Mouse (Mus musculus): Measurements from ENCODE around the gene Rab6a. TPM values are rescaled to one million over a fixed set of nuclear protein-coding genes. Genes with fewer than 3 reads are reported as not detected.

Rab6a gene
- polyA plus RNA-seq, 1 experiment from 2014 or later = 120 TPM

DNA sequence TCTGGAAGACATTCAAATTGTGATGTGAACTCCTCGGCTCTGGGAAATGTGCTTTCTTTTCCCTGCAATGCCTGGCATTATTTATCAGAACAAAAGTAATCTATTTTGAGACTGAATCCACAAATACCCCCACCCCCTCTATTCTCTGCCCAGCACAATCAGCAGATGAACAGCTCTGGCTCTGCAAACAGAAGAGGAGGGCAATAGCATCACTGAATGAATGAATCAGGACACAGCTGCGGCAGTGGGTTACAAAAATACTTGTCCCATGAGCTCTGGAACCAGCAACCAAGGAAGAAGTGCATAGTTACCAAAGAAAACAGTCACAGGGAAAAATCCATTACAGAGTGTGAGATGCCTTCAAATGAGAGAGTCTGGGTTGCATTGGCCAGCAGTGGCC, 28.4 kb upstream of the Rab6a start:
- Histone ChIP-seq H3K9me3 (ENCODE audit: control insufficient read depth, low read length) (no peaks in the 10 kb centered on the region), H3K4me2 (replicated peaks; ENCODE audit: low read depth, low read length) (no peak overlapping the region), H3K27ac (ENCODE audit: low read depth, low read length) (no peak overlapping the region), H3K4me3 (ENCODE audit: low read length) (no peak overlapping the region), H3K27me3 (ENCODE audit: control insufficient read depth, insufficient read depth, low read length) (no peaks in the 10 kb centered on the region), H3K9ac (ENCODE audit: low read depth, low read length) (no peak overlapping the region), H3K36me3 (ENCODE audit: control insufficient read depth, insufficient read depth, low read length) (no peaks in the 10 kb centered on the region), H3K4me1 (ENCODE audit: control insufficient read depth, insufficient read depth, low read length) (no peaks in the 10 kb centered on the region)
- no peak for ATAC-seq (ENCODE audit: low FRiP score, low TSS enrichment)
- WGBS = 94% methylated on average over 2 of the region's 2 CpGs

DNA sequence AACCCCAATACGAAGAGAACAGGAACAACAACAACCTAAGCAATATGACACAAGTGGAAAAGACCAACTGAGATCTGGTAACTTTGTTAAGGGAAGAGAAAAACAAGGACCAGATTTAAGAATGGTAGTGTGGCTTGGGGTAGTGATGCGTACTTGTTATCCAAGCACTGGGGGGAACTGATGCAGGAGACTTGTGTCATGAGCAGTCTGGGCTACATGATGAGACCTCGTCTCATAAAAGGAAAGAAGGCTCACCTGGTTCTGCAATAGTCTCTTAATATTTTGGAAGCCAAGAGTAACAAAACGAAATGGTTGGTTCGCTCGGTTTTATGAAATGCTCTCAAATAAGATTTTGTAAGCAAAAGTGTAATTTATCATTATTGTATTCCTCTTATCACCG, 25.0 kb upstream of the Rab6a start:
- Histone ChIP-seq H3K4me1 (ENCODE audit: control insufficient read depth, insufficient read depth, low read length) (no peaks in the 10 kb centered on the region), H3K4me3 (ENCODE audit: low read length) (peak overlapping the region; percentile 59)

DNA sequence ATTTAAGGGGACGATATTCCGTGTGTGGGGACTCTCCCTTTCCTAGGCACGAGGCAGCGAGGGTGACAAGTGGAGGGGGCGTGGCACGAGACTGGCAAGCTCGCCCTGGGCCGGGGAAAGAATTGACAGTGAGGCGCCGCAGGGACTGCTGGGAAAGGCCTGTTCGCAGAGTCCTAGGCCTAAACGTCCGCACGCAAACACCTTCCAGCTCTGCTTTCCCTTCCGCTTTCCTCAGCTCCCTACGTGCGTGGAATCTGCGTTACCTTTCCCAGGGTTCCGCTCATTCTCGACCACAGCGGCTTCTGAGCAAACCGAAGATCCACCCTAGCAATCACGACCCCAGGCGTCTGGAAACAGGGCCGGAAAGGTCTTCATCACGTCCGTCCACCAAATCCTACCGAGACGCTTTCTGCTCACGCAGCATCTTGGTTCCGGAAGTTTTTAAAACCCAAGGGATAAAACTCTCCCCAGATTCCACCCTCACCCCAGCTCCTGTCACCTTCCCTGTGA, 24.4 kb upstream of the Rab6a start:
- Histone ChIP-seq H3K4me2 (replicated peaks; ENCODE audit: low read depth, low read length) (peak overlapping the region; percentile 68), H3K4me1 (ENCODE audit: control insufficient read depth, insufficient read depth, low read length) (no peaks in the 10 kb centered on the region), H3K27me3 (ENCODE audit: control insufficient read depth, insufficient read depth, low read length) (no peaks in the 10 kb centered on the region), H3K4me3 (ENCODE audit: low read length) (peak overlapping the region; percentile 59), H3K9ac (ENCODE audit: low read depth, low read length) (peak overlapping the region; percentile 81), H3K9me3 (ENCODE audit: control insufficient read depth, low read length) (no peaks in the 10 kb centered on the region), H3K27ac (ENCODE audit: low read depth, low read length) (peak overlapping the region; percentile 89), H3K36me3 (ENCODE audit: control insufficient read depth, insufficient read depth, low read length) (no peaks in the 10 kb centered on the region)
- peak; percentile 93 for ATAC-seq (ENCODE audit: low FRiP score, low TSS enrichment)
- under 1% methylated on average over 31 of the region's 31 CpGs for WGBS

More for the DNA sequence above, 25.0 kb upstream of the Rab6a start:
- ATAC-seq (ENCODE audit: low FRiP score, low TSS enrichment) = no peak
- Histone ChIP-seq H3K27ac (ENCODE audit: low read depth, low read length) (no peak overlapping the region), H3K36me3 (ENCODE audit: control insufficient read depth, insufficient read depth, low read length) (no peaks in the 10 kb centered on the region), H3K9me3 (ENCODE audit: control insufficient read depth, low read length) (no peaks in the 10 kb centered on the region), H3K4me2 (replicated peaks; ENCODE audit: low read depth, low read length) (peak overlapping the region; percentile 68), H3K27me3 (ENCODE audit: control insufficient read depth, insufficient read depth, low read length) (no peaks in the 10 kb centered on the region), H3K9ac (ENCODE audit: low read depth, low read length) (peak overlapping the region; percentile 81; the same call in 1 of the 2 replicates)
- whole genome bisulfite sequencing = 38% methylated on average over 7 of the region's 7 CpGs

DNA sequence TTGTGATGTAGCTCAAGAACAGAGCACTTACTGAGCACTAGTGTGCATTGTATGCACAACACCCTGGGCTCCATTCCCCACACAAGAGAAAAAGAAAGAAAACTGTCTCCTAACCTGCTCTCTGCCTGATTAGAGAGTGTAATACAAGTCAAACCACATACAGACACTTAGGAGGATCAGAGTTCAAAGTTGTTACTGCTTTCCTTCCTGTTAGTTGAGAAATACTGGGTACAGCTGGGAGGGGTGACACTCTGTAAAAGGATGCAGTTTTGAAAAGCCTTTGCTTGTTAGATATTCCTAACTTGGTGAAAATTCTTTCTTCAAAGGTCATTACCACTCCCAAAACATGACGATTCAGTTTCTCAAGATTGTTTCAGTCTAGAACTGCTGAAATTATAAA, 17.4 kb upstream of the Rab6a start:
- Histone ChIP-seq H3K4me3 (ENCODE audit: low read length) (no peak overlapping the region), H3K27ac (ENCODE audit: low read depth, low read length) (no peak overlapping the region), H3K9me3 (ENCODE audit: control insufficient read depth, low read length) (no peaks in the 10 kb centered on the region), H3K27me3 (ENCODE audit: control insufficient read depth, insufficient read depth, low read length) (no peaks in the 10 kb centered on the region), H3K4me2 (replicated peaks; ENCODE audit: low read depth, low read length) (no peak overlapping the region), H3K36me3 (ENCODE audit: control insufficient read depth, insufficient read depth, low read length) (no peaks in the 10 kb centered on the region), H3K9ac (ENCODE audit: low read depth, low read length) (no peak overlapping the region), H3K4me1 (ENCODE audit: control insufficient read depth, insufficient read depth, low read length) (no peaks in the 10 kb centered on the region)
- ATAC-seq (ENCODE audit: low FRiP score, low TSS enrichment) = no peak
- WGBS = 69% methylated on average over 1 of the region's 1 CpGs

DNA sequence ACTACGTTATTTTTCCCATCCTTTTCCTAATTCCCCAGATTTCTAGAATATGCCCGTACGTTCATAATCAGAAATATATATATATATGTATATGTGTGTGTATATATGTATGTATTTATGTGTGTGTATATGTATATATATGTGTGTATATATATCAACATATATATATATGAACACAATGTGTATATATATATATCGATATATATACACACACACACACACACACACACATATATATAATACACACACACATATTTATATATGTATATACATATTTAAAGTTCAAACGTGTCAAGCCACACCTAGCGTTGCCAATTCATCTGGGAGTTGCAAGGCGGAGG, 16.7 kb upstream of the Rab6a start:
- H3K9me3 ChIP-seq (ENCODE audit: control insufficient read depth, low read length) = no peaks in the 10 kb centered on the region
- H3K36me3 ChIP-seq (ENCODE audit: control insufficient read depth, insufficient read depth, low read length) = no peaks in the 10 kb centered on the region
- no peaks in the 10 kb centered on the region for H3K27me3 ChIP-seq (ENCODE audit: control insufficient read depth, insufficient read depth, low read length)
- peak overlapping the region; percentile 79 for H3K27ac ChIP-seq (ENCODE audit: low read depth, low read length)
- no peaks in the 10 kb centered on the region for H3K4me1 ChIP-seq (ENCODE audit: control insufficient read depth, insufficient read depth, low read length)
- 38% methylated on average over 7 of the region's 7 CpGs for WGBS
- peak overlapping the region; percentile 51 for H3K4me2 ChIP-seq (replicated peaks; ENCODE audit: low read depth, low read length)
- peak overlapping the region; percentile 55 for H3K4me3 ChIP-seq (ENCODE audit: low read length)
- no peak for ATAC-seq (ENCODE audit: low FRiP score, low TSS enrichment)
- peak overlapping the region; percentile 63 for H3K9ac ChIP-seq (ENCODE audit: low read depth, low read length)

DNA sequence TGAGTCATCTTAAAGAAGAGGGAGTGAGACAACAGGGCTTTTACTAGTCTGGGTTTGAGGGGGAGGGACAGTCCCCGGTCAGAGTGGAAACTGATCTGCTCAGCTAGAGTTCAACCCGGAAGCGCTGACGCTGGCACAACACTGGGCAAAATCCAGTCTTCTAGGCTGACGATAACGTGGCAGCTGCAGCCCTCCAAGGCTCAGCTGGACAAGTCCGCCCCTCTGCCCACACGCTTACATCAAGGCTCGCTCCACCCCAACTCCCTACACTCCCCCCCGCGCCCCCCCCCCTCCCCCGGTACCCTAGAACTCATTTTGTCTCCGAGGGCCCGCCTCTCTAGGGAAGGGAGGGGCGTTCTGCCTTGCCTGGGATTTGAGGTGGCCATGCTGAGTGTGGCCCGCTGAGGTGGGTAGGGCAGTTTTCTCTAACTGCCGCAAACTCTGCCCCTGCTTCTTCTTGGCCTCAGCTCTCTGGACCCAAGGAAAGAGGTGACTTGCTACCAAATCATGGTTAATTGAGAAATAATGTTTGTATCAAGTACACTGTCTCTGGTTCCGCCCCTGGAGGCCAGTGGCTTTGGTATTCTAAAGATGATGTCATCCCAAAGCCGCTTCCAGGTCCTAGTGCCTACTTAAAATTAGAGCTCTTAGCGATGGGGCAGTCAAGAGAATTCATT, 16.2 kb upstream of the Rab6a start:
- Histone ChIP-seq H3K27ac (ENCODE audit: low read depth, low read length) (peak overlapping the region; percentile 79), H3K9me3 (ENCODE audit: control insufficient read depth, low read length) (no peaks in the 10 kb centered on the region), H3K4me2 (replicated peaks; ENCODE audit: low read depth, low read length) (peak overlapping the region; percentile 51), H3K27me3 (ENCODE audit: control insufficient read depth, insufficient read depth, low read length) (no peaks in the 10 kb centered on the region), H3K9ac (ENCODE audit: low read depth, low read length) (peak overlapping the region; percentile 63), H3K4me3 (ENCODE audit: low read length) (peak overlapping the region; percentile 55), H3K36me3 (ENCODE audit: control insufficient read depth, insufficient read depth, low read length) (no peaks in the 10 kb centered on the region), H3K4me1 (ENCODE audit: control insufficient read depth, insufficient read depth, low read length) (no peaks in the 10 kb centered on the region)
- 1% methylated on average over 18 of the region's 20 CpGs for WGBS
- ATAC-seq (ENCODE audit: low FRiP score, low TSS enrichment) = peak; percentile 97

DNA sequence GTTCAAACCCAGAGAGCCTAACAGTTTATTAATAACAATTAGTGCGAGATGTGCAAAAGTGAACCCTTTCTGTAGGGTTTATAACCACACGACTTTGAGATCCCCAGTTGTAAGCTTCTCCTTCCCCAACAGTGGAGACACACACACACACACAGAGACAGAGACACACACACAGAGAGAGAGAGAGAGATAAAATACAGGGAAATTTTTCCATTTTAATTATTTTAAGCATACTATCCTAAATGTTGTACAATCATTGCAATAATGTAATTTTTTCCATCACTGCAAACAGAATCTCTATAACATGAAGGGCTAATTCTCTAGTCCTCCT, 15.7 kb upstream of the Rab6a start:
- peak overlapping the region; percentile 63 for H3K9ac ChIP-seq (ENCODE audit: low read depth, low read length)
- peak; percentile 17; the same call in 1 of the 2 replicates for ATAC-seq (ENCODE audit: low FRiP score, low TSS enrichment)
- H3K9me3 ChIP-seq (ENCODE audit: control insufficient read depth, low read length) = no peaks in the 10 kb centered on the region
- H3K4me3 ChIP-seq (ENCODE audit: low read length) = peak overlapping the region; percentile 55
- no peaks in the 10 kb centered on the region for H3K4me1 ChIP-seq (ENCODE audit: control insufficient read depth, insufficient read depth, low read length)
- no peaks in the 10 kb centered on the region for H3K36me3 ChIP-seq (ENCODE audit: control insufficient read depth, insufficient read depth, low read length)
- H3K27me3 ChIP-seq (ENCODE audit: control insufficient read depth, insufficient read depth, low read length) = no peaks in the 10 kb centered on the region
- peak overlapping the region; percentile 51 for H3K4me2 ChIP-seq (replicated peaks; ENCODE audit: low read depth, low read length)
- no peak overlapping the region; the same call in 1 of the 2 replicates for H3K27ac ChIP-seq (ENCODE audit: low read depth, low read length)
- whole genome bisulfite sequencing = 3% methylated on average over 2 of the region's 2 CpGs

DNA sequence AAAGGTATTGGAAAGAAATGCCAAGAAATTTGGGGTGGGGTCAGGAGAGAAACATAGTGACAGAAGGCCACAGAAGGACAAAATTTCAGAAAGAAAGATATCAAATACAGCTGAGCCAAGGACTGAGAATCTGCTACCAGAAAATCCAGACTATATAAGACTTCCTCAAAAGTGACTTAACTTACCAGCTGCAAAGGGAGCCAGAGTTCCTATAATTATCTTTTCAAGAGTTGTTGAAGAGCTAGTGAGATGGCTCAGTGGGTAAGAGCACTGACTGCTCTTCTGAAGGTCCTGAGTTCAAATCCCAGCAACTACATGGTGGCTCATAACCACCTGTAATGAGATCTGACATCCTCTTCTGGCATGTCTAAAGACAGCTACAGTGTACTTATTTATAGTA, 13.9 kb upstream of the Rab6a start:
- Histone ChIP-seq H3K9me3 (ENCODE audit: control insufficient read depth, low read length) (no peaks in the 10 kb centered on the region), H3K4me2 (replicated peaks; ENCODE audit: low read depth, low read length) (no peak overlapping the region), H3K36me3 (ENCODE audit: control insufficient read depth, insufficient read depth, low read length) (no peaks in the 10 kb centered on the region), H3K4me3 (ENCODE audit: low read length) (no peak overlapping the region), H3K4me1 (ENCODE audit: control insufficient read depth, insufficient read depth, low read length) (no peaks in the 10 kb centered on the region), H3K27me3 (ENCODE audit: control insufficient read depth, insufficient read depth, low read length) (no peaks in the 10 kb centered on the region), H3K27ac (ENCODE audit: low read depth, low read length) (no peak overlapping the region), H3K9ac (ENCODE audit: low read depth, low read length) (no peak overlapping the region)
- no peak for ATAC-seq (ENCODE audit: low FRiP score, low TSS enrichment)

DNA sequence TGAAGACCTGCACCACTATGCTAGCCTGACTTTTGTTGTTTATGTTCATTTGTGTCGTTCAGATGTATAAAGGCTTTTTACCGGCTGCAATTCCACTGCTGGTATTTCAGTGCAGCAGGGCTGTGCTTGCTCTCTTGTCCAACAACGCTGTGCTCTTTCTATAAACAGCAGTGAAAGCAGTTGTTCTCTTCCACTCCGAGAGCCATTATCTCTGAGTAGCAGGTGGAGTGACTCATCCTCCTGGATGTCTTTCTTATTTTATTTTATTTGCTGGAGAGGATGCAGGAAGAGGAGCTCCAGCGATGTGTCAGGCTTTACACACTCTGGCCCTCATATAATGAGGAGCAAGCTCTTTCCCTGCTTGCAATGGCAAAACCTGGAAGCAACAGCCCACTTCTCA, 7.0 kb upstream of the Rab6a start:
- no peaks in the 10 kb centered on the region for H3K4me1 ChIP-seq (ENCODE audit: control insufficient read depth, insufficient read depth, low read length)
- H3K4me3 ChIP-seq (ENCODE audit: low read length) = no peak overlapping the region
- 77% methylated on average over 5 of the region's 5 CpGs for WGBS
- no peak for ATAC-seq (ENCODE audit: low FRiP score, low TSS enrichment)
- H3K9ac ChIP-seq (ENCODE audit: low read depth, low read length) = no peak overlapping the region
- H3K4me2 ChIP-seq (replicated peaks; ENCODE audit: low read depth, low read length) = no peak overlapping the region
- no peaks in the 10 kb centered on the region for H3K36me3 ChIP-seq (ENCODE audit: control insufficient read depth, insufficient read depth, low read length)
- no peaks in the 10 kb centered on the region for H3K27me3 ChIP-seq (ENCODE audit: control insufficient read depth, insufficient read depth, low read length)
- H3K9me3 ChIP-seq (ENCODE audit: control insufficient read depth, low read length) = peaks cover 2% of the 10 kb centered on the region; the same call in 1 of the 2 replicates
- no peak overlapping the region for H3K27ac ChIP-seq (ENCODE audit: low read depth, low read length)

Measured in kidney, embryonic 14.5 days (tissue).